Mouse (Mus musculus): ENCODE results near the gene G6pc. TPM values are rescaled to one million over a fixed set of nuclear protein-coding genes. Genes with fewer than 3 reads are reported as not detected.

Gene G6pc
- polyA plus RNA-seq, 2 experiments, result not detected

- 25% methylated on average over 10 of the region's 10 CpGs for WGBS
- Histone ChIP-seq H3K27ac (replicated peaks; ENCODE audit: low read depth, low read length) (no peak overlapping the region), H3K4me3 (replicated peaks; ENCODE audit: low read length) (no peak overlapping the region), H3K4me1 (ENCODE audit: control insufficient read depth, insufficient read depth, low read length) (peaks cover 8% of the 10 kb centered on the region), H3K27me3 (ENCODE audit: control insufficient read depth, insufficient read depth, low read length) (no peaks in the 10 kb centered on the region), H3K9me3 (ENCODE audit: control insufficient read depth, low read length) (no peaks in the 10 kb centered on the region), H3K9ac (ENCODE audit: low read depth, low read length, severe bottlenecking) (no peak overlapping the region), H3K36me3 (ENCODE audit: control insufficient read depth, insufficient read depth, low read length) (no peaks in the 10 kb centered on the region), H3K4me2 (replicated peaks; ENCODE audit: low read depth, low read length, severe bottlenecking) (no peak overlapping the region)
- TF ChIP-seq POLR2A (IDR thresholded peaks at IDR 0.05; ENCODE audit: borderline replicate concordance, extremely low read depth, insufficient read depth, insufficient read length), result no peak
- no peak for ATAC-seq (ENCODE audit: low FRiP score, low read depth)
- no peak for DNase-seq (ENCODE audit: low spot score)
Observed at GRCm38 (mm10) chr11:101334023-101334422, 33.3 kb upstream of the G6pc start.

- DNase-seq (ENCODE audit: low spot score) (no peak), ATAC-seq (ENCODE audit: low FRiP score, low read depth) (no peak)
- Histone ChIP-seq H3K27me3 (ENCODE audit: control insufficient read depth, insufficient read depth, low read length) (no peaks in the 10 kb centered on the region), H3K36me3 (ENCODE audit: control insufficient read depth, insufficient read depth, low read length) (no peaks in the 10 kb centered on the region), H3K4me2 (replicated peaks; ENCODE audit: low read depth, low read length, severe bottlenecking) (no peak overlapping the region), H3K4me3 (replicated peaks; ENCODE audit: low read length) (no peak overlapping the region), H3K9ac (ENCODE audit: low read depth, low read length, severe bottlenecking) (no peak overlapping the region), H3K27ac (replicated peaks; ENCODE audit: low read depth, low read length) (no peak overlapping the region), H3K4me1 (ENCODE audit: control insufficient read depth, insufficient read depth, low read length) (peaks cover 8% of the 10 kb centered on the region), H3K9me3 (ENCODE audit: control insufficient read depth, low read length) (no peaks in the 10 kb centered on the region)
- WGBS, result 9% methylated on average over 6 of the region's 6 CpGs
- TF ChIP-seq POLR2A (IDR thresholded peaks at IDR 0.05; ENCODE audit: borderline replicate concordance, extremely low read depth, insufficient read depth, insufficient read length), result no peak
Observed at GRCm38 (mm10) chr11:101334516-101334915, 32.8 kb upstream of the G6pc start.

DNA sequence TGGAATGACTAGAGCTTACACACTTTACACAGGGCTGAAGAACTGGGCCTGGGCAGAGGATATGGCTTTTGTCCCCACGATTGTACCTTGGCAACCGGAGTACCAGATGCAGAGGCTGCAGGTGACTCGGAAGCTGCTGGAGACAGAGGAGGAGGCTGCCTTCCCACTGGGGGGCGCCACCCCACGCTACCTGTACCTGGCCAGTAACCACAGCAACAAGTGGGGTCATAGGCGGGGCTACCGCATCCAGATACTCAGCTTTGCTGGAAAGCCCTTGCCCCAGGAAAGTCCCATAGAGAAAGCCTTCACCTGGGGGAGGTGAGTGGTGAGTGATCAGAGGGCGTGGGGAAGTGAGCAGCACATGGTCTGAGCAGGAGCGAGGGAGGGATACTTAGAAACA lies 31.7 kb upstream of the G6pc start:
- no peak for TF ChIP-seq POLR2A (IDR thresholded peaks at IDR 0.05; ENCODE audit: borderline replicate concordance, extremely low read depth, insufficient read depth, insufficient read length)
- Histone ChIP-seq H3K9me3 (ENCODE audit: control insufficient read depth, low read length) (no peaks in the 10 kb centered on the region), H3K4me3 (replicated peaks; ENCODE audit: low read length) (no peak overlapping the region), H3K9ac (ENCODE audit: low read depth, low read length, severe bottlenecking) (no peak overlapping the region), H3K4me1 (ENCODE audit: control insufficient read depth, insufficient read depth, low read length) (peaks cover 8% of the 10 kb centered on the region), H3K4me2 (replicated peaks; ENCODE audit: low read depth, low read length, severe bottlenecking) (no peak overlapping the region), H3K27me3 (ENCODE audit: control insufficient read depth, insufficient read depth, low read length) (no peaks in the 10 kb centered on the region), H3K27ac (replicated peaks; ENCODE audit: low read depth, low read length) (no peak overlapping the region), H3K36me3 (ENCODE audit: control insufficient read depth, insufficient read depth, low read length) (no peaks in the 10 kb centered on the region)
- no peak for DNase-seq (ENCODE audit: low spot score)
- ATAC-seq (ENCODE audit: low FRiP score, low read depth), result no peak
- WGBS, result 81% methylated on average over 9 of the region's 9 CpGs

- Histone ChIP-seq H3K27me3 (ENCODE audit: control insufficient read depth, insufficient read depth, low read length) (no peaks in the 10 kb centered on the region), H3K4me3 (replicated peaks; ENCODE audit: low read length) (peak overlapping the region; percentile 13; the same call in 1 of the 2 replicates), H3K36me3 (ENCODE audit: control insufficient read depth, insufficient read depth, low read length) (no peaks in the 10 kb centered on the region), H3K9ac (ENCODE audit: low read depth, low read length, severe bottlenecking) (peak overlapping the region; percentile 31; the same call in 1 of the 2 replicates), H3K9me3 (ENCODE audit: control insufficient read depth, low read length) (no peaks in the 10 kb centered on the region), H3K4me1 (ENCODE audit: control insufficient read depth, insufficient read depth, low read length) (peaks cover 8% of the 10 kb centered on the region), H3K4me2 (replicated peaks; ENCODE audit: low read depth, low read length, severe bottlenecking) (peak overlapping the region; percentile 44), H3K27ac (replicated peaks; ENCODE audit: low read depth, low read length) (no peak overlapping the region; the same call in 1 of the 2 replicates)
- 2% methylated on average over 9 of the region's 9 CpGs for WGBS
- ATAC-seq (ENCODE audit: low FRiP score, low read depth) (peak; percentile 85; the same call in 1 of the 2 replicates), DNase-seq (ENCODE audit: low spot score) (peak; percentile 49)
- TF ChIP-seq POLR2A (IDR thresholded peaks at IDR 0.05; ENCODE audit: borderline replicate concordance, extremely low read depth, insufficient read depth, insufficient read length), result no peak
Observed at GRCm38 (mm10) chr11:101338123-101338760, 29.1 kb upstream of the G6pc start.

GRCm38 (mm10) chr11:101347083-101347775 lies 20.1 kb upstream of the G6pc start:
- no peak for ATAC-seq (ENCODE audit: low FRiP score, low read depth)
- Histone ChIP-seq H3K4me2 (replicated peaks; ENCODE audit: low read depth, low read length, severe bottlenecking) (no peak overlapping the region), H3K9ac (ENCODE audit: low read depth, low read length, severe bottlenecking) (no peak overlapping the region), H3K27ac (replicated peaks; ENCODE audit: low read depth, low read length) (no peak overlapping the region), H3K4me1 (ENCODE audit: control insufficient read depth, insufficient read depth, low read length) (no peaks in the 10 kb centered on the region), H3K4me3 (replicated peaks; ENCODE audit: low read length) (no peak overlapping the region), H3K9me3 (ENCODE audit: control insufficient read depth, low read length) (no peaks in the 10 kb centered on the region), H3K27me3 (ENCODE audit: control insufficient read depth, insufficient read depth, low read length) (no peaks in the 10 kb centered on the region), H3K36me3 (ENCODE audit: control insufficient read depth, insufficient read depth, low read length) (no peaks in the 10 kb centered on the region)
- WGBS, result 73% methylated on average over 10 of the region's 10 CpGs
- DNase-seq (ENCODE audit: low spot score), result no peak
- no peak for TF ChIP-seq POLR2A (IDR thresholded peaks at IDR 0.05; ENCODE audit: borderline replicate concordance, extremely low read depth, insufficient read depth, insufficient read length)
